Mouse (Mus musculus): ENCODE measurements around the gene Nudt2.

DNA sequence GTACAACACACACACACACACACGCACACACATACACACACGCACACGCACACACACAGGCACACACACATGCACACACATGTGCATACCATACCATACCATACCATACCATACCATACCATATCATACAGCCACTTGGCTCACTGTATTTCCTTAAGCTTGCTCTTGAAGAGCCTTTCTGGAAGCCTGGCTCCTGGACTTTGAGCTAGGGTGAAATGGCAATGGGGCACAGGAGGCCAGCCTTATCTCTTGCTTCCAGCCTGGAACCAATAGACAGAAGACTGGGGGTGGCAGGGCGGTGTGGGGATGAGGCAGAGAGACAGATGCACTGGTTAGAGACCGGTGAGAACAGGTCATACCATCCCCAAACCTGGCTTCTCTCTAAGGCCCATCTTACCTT lies 54.2 kb downstream of the Nudt2 start:
- TF ChIP-seq CTCF (IDR thresholded peaks at IDR 0.05; ENCODE audit: borderline replicate concordance, control insufficient read depth, extremely low read depth, insufficient read depth, low read length, poor library complexity) (no peak), POLR2A (IDR thresholded peaks at IDR 0.05; ENCODE audit: control insufficient read depth, extremely low read depth, insufficient read depth, low read length, poor library complexity) (no peak)

Data from thymus, adult 2 months (tissue).